Mouse (Mus musculus) limb, embryonic 14.5 days (tissue): Measurements from ENCODE around the gene P2rx1. TPM values are rescaled to one million over a fixed set of nuclear protein-coding genes. Genes with fewer than 3 reads are reported as not detected.

Experiments
- ATAC-seq: fragments of 200-750 bp; cut with Nextera tagmentation; 2 replicates; pipeline ENCODE4 v1.8.0; 2017; ENCODE audit warnings: low read depth, moderate number of reproducible peaks, moderate TSS enrichment; ENCODE audit not compliant: low FRiP score
- DNase-seq: peaks from one replicate; pipeline ENCODE4 v3.0.0-alpha.2; 2015; ENCODE audit warnings: low spot score
- H3K27ac ChIP-seq: fragments of 300-500 bp; sonication (generic); replicated peaks from 2 replicates; pipeline ENCODE4 v1.5.1; 2014; ENCODE audit warnings: low read depth, mild to moderate bottlenecking, low read length, moderate library complexity, mixed read lengths
- H3K27me3 ChIP-seq: fragments of 300-500 bp; sonication (generic); 2 replicates; pipeline ENCODE4 v1.6.1; 2014; ENCODE audit warnings: low read length, mixed read lengths; ENCODE audit not compliant: control insufficient read depth, insufficient read depth
- H3K36me3 ChIP-seq: fragments of 300-500 bp; sonication (generic); 2 replicates; pipeline ENCODE4 v1.6.1; 2014; ENCODE audit warnings: mild to moderate bottlenecking, low read length, moderate library complexity, mixed read lengths; ENCODE audit not compliant: control insufficient read depth, insufficient read depth
- H3K4me1 ChIP-seq: fragments of 300-500 bp; sonication (generic); 2 replicates; pipeline ENCODE4 v1.6.1; 2014; ENCODE audit warnings: antibody characterized with exemption, low read length, mixed read lengths; ENCODE audit not compliant: control insufficient read depth, insufficient read depth
- H3K4me2 ChIP-seq: fragments of 300-500 bp; sonication (generic); replicated peaks from 2 replicates; pipeline ENCODE4 v1.6.1; 2014; ENCODE audit warnings: low read depth, mild to moderate bottlenecking, low read length, moderate library complexity; ENCODE audit not compliant: severe bottlenecking
- H3K4me3 ChIP-seq: fragments of 300-500 bp; sonication (generic); replicated peaks from 2 replicates; pipeline ENCODE4 v1.5.1; 2014; ENCODE audit warnings: low read length
- H3K9ac ChIP-seq: fragments of 300-500 bp; sonication (generic); 2 replicates; pipeline ENCODE4 v1.6.1; 2014; ENCODE audit warnings: mild to moderate bottlenecking, low read depth, low read length, moderate library complexity; ENCODE audit not compliant: severe bottlenecking
- H3K9me3 ChIP-seq: fragments of 300-500 bp; sonication (generic); 2 replicates; pipeline ENCODE4 v1.6.1; 2016; ENCODE audit warnings: low read length; ENCODE audit not compliant: control insufficient read depth
- POLR2A ChIP-seq: fragments of 200-500 bp; IDR thresholded peaks from 2 replicates; pipeline ENCODE4 v1.8.0; 2012; ENCODE audit warnings: inconsistent platforms, mild to moderate bottlenecking, moderate library complexity, borderline replicate concordance; ENCODE audit not compliant: insufficient read depth, insufficient read length; ENCODE audit errors: extremely low read depth
- WGBS: fragments of 180-500 bp; shearing (Covaris S2); extraction: QIAGEN DNeasy Blood & Tissue Kit; methylation state at CpG from one replicate; pipeline ENCODE4 v1.1.7; 2014; 5-methylcytosine and 5-hydroxymethylcytosine counted together
- polyA plus RNA-seq, 2 experiments: library from polyadenylated mRNA; depleted of rRNA in 1 of 2; stranded (reverse) in 1 of 2; unstranded in 1 of 2; fragments of >200 nt; fragmentation: Nextera tagmentation in 1 of 2; extraction: Ambion mirVana in 1 of 2; gene quantifications; 2 replicates each; pipeline versions ENCODE4 v1.2.1 to v1.2.3; 2012 to 2014

The P2rx1 gene
- polyA plus RNA-seq, 2 experiments = 1.8 to 2.2 TPM

GRCm38 (mm10) chr11:73008826-73009225 is 9.9 kb downstream of the P2rx1 start:
- 65% methylated on average over 2 of the region's 2 CpGs for WGBS
- H3K9ac ChIP-seq = no peak overlapping the region
- no peak overlapping the region for H3K4me3 ChIP-seq
- H3K27me3 ChIP-seq = no peaks in the 10 kb centered on the region
- no peaks in the 10 kb centered on the region for H3K9me3 ChIP-seq
- H3K4me2 ChIP-seq = no peak overlapping the region
- no peak for TF ChIP-seq POLR2A
- no peaks in the 10 kb centered on the region for H3K4me1 ChIP-seq
- H3K27ac ChIP-seq = no peak overlapping the region
- no peaks in the 10 kb centered on the region for H3K36me3 ChIP-seq
- ATAC-seq (no peak), DNase-seq (no peak)

DNA sequence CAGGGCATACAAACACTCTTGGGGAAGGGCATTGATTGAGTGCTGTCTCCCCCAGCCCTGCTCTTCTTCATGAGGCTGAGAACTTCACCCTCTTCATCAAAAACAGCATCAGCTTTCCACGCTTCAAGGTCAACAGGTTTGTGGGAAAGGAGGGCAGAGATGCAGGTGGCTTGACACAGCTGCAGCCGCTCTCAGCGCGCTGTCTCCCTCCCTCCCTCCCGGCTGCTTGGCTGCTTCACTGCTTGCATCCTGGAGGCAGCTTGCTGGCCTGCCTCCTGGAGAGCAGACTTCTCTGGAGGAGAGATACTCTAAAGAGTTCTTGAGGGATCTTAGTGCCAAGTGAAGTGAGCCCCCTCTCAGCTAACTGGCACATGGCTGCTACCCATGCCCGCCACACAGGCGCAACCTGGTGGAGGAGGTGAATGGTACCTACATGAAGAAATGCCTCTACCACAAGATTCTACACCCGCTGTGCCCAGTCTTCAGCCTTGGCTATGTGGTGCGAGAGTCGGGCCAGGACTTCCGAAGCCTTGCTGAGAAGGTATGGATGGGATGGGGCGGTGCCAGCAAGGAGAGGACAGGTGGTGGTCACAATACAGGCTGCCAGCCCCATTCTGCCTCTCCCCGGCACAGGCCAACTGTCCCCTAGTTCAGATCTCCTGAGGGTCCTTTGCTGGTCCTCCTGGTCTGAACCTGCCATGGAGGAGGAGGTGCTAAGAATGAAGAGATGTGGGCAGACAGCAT is 10.8 kb downstream of the P2rx1 start:
- H3K27me3 ChIP-seq = no peaks in the 10 kb centered on the region
- no peak for TF ChIP-seq POLR2A
- no peaks in the 10 kb centered on the region for H3K9me3 ChIP-seq
- WGBS = 55% methylated on average over 13 of the region's 13 CpGs
- no peak overlapping the region for H3K4me2 ChIP-seq
- no peak overlapping the region; the same call in 1 of the 2 replicates for H3K9ac ChIP-seq
- no peak overlapping the region for H3K4me3 ChIP-seq
- DNase-seq (no peak), ATAC-seq (no peak)
- no peak overlapping the region for H3K27ac ChIP-seq
- no peaks in the 10 kb centered on the region for H3K4me1 ChIP-seq
- no peaks in the 10 kb centered on the region for H3K36me3 ChIP-seq

DNA sequence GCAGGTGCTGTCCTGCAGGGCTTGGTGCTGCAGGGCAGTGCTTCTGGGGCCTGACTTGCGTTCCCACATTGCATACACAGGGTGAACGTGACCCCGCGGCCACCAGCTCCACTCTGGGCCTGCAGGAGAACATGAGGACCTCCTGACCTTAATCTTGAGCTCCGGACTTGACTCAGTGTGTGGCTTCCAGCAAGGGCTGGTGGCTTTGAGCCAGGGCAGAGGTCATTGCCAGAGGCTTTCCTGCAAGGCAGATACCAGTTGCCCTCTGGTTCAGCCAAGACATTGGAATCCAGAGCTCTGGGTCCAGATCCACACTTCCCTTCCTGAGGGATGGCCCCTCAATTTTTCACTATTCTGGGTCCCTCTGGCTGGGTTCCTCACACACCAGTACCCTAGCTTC is 15.1 kb downstream of the P2rx1 start:
- ATAC-seq (no peak), DNase-seq (no peak)
- H3K36me3 ChIP-seq = no peaks in the 10 kb centered on the region
- no peak overlapping the region for H3K4me3 ChIP-seq
- H3K27ac ChIP-seq = no peak overlapping the region
- H3K9me3 ChIP-seq = no peaks in the 10 kb centered on the region
- 70% methylated on average over 5 of the region's 5 CpGs for WGBS
- no peak overlapping the region for H3K4me2 ChIP-seq
- no peak overlapping the region for H3K9ac ChIP-seq
- H3K4me1 ChIP-seq = peaks cover 3% of the 10 kb centered on the region; the same call in 1 of the 2 replicates
- no peak for TF ChIP-seq POLR2A
- H3K27me3 ChIP-seq = no peaks in the 10 kb centered on the region

- WGBS = 71% methylated on average over 4 of the region's 4 CpGs
- ATAC-seq (no peak), DNase-seq (no peak)
- H3K4me3 ChIP-seq = no peak overlapping the region
- H3K36me3 ChIP-seq = no peaks in the 10 kb centered on the region
- H3K9ac ChIP-seq = no peak overlapping the region
- peaks cover 9% of the 10 kb centered on the region for H3K27me3 ChIP-seq
- peaks cover 10% of the 10 kb centered on the region for H3K4me1 ChIP-seq
- no peak for TF ChIP-seq POLR2A
- no peak overlapping the region for H3K27ac ChIP-seq
- H3K9me3 ChIP-seq = no peaks in the 10 kb centered on the region
- H3K4me2 ChIP-seq = no peak overlapping the region
Observed at GRCm38 (mm10) chr11:73014831-73015344, 16.0 kb downstream of the P2rx1 start.

- no peak for DNase-seq
- 80% methylated on average over 5 of the region's 5 CpGs for WGBS
- H3K36me3 ChIP-seq = no peaks in the 10 kb centered on the region
- no peak for TF ChIP-seq POLR2A
- H3K9me3 ChIP-seq = no peaks in the 10 kb centered on the region
- H3K4me2 ChIP-seq = no peak overlapping the region
- no peak for ATAC-seq
- H3K27me3 ChIP-seq = peaks cover 15% of the 10 kb centered on the region
- no peak overlapping the region for H3K27ac ChIP-seq
- H3K9ac ChIP-seq = no peak overlapping the region
- H3K4me1 ChIP-seq = peaks cover 11% of the 10 kb centered on the region
- H3K4me3 ChIP-seq = no peak overlapping the region
Observed at GRCm38 (mm10) chr11:73015391-73016102, 16.6 kb downstream of the P2rx1 start.
